Mouse (Mus musculus) MEL (cell line): ENCODE data around the gene Olfr575. TPM values are rescaled to one million over a fixed set of nuclear protein-coding genes. Genes with fewer than 3 reads are reported as not detected.

Experiments
- DNase-seq: peaks from one replicate; pipeline ENCODE4 v3.0.0; 2011; ENCODE audit warnings: low read depth, low spot score
- H3K27ac ChIP-seq: 2 replicates; pipeline ENCODE4 v1.5.1; 2012; ENCODE audit warnings: low read depth, mild to moderate bottlenecking, control low read depth, low read length, moderate library complexity; ENCODE audit not compliant: control insufficient read depth
- H3K27me3 ChIP-seq, 2 experiments: fragments of 150-350 bp in 1 of 2; sonication (generic) in 1 of 2; 2 replicates each; pipeline ENCODE4 v1.6.1; 2012; ENCODE audit warnings: low read length in 2 of 2, mild to moderate bottlenecking in 2 of 2, improper control_type of control experiment in 1 of 2, moderate library complexity in 1 of 2; ENCODE audit not compliant: insufficient read depth in 2 of 2, control insufficient read depth in 1 of 2
- H3K36me3 ChIP-seq, 2 experiments: 2 replicates each; pipeline ENCODE4 v1.6.1; 2012 to 2014; ENCODE audit warnings: low read length in 2 of 2, improper control_type of control experiment in 1 of 2, inconsistent platforms in 1 of 2, mild to moderate bottlenecking in 1 of 2; ENCODE audit not compliant: insufficient read depth in 2 of 2, control insufficient read depth in 1 of 2
- H3K4me1 ChIP-seq, 2 experiments: fragments of 150-350 bp in 1 of 2; sonication (generic) in 1 of 2; 2 replicates each; pipeline ENCODE4 v1.6.1; 2012; ENCODE audit warnings: low read length in 2 of 2, improper control_type of control experiment in 1 of 2, mild to moderate bottlenecking in 1 of 2; ENCODE audit not compliant: insufficient read depth in 2 of 2, control insufficient read depth in 1 of 2
- H3K4me3 ChIP-seq, 2 experiments: fragments of 150-350 bp in 1 of 2; sonication (generic) in 1 of 2; 2 replicates each; pipeline ENCODE4 v1.5.1; 2012; ENCODE audit warnings: low read depth in 2 of 2, low read length in 2 of 2, mild to moderate bottlenecking in 2 of 2, moderate library complexity in 2 of 2, control low read depth in 1 of 2, improper control_type of control experiment in 1 of 2; ENCODE audit not compliant: control insufficient read depth in 1 of 2, insufficient read depth in 1 of 2
- H3K79me2 ChIP-seq: 2 replicates; pipeline ENCODE4 v1.6.1; 2012; ENCODE audit warnings: mild to moderate bottlenecking, low read length, moderate library complexity; ENCODE audit not compliant: control insufficient read depth, poor library complexity, insufficient read depth
- H3K9ac ChIP-seq: 2 replicates; pipeline ENCODE4 v1.6.1; 2012; ENCODE audit warnings: low read depth, mild to moderate bottlenecking, control low read depth, low read length, moderate library complexity; ENCODE audit not compliant: control insufficient read depth, poor library complexity, severe bottlenecking
- H3K9me3 ChIP-seq: fragments of 150-350 bp; sonication (generic); replicated peaks from 2 replicates; pipeline ENCODE4 v1.6.1; 2012; ENCODE audit warnings: mild to moderate bottlenecking, low read length, improper control_type of control experiment, moderate library complexity; ENCODE audit not compliant: insufficient read depth
- BHLHE40 ChIP-seq: IDR thresholded peaks from 2 replicates; pipeline ENCODE4 v1.6.1; 2012; ENCODE audit warnings: low read depth, mild to moderate bottlenecking, inconsistent platforms, low read length, improper control_type of control experiment, borderline replicate concordance
- CHD1 ChIP-seq: IDR thresholded peaks from 2 replicates; pipeline ENCODE4 v1.6.1; 2012; ENCODE audit warnings: low read depth, mild to moderate bottlenecking, inconsistent platforms, low read length, improper control_type of control experiment
- CHD2 ChIP-seq: IDR thresholded peaks from 2 replicates; pipeline ENCODE4 v1.6.1; 2011; ENCODE audit warnings: low read length, improper control_type of control experiment
- CTCF ChIP-seq, 3 experiments: IDR thresholded peaks in 2 of 3; conservative IDR thresholded peaks in 1 of 3; 2 replicates each; pipeline ENCODE4 v1.5.1; 2011 to 2012; ENCODE audit warnings: low read length in 3 of 3, low read depth in 2 of 3, mild to moderate bottlenecking in 2 of 3, improper control_type of control experiment in 1 of 3, inconsistent platforms in 1 of 3, mixed read lengths in 1 of 3, moderate library complexity in 1 of 3; ENCODE audit not compliant: control insufficient read depth in 1 of 3, insufficient read depth in 1 of 3, poor library complexity in 1 of 3, severe bottlenecking in 1 of 3
- ELF1 ChIP-seq: IDR thresholded peaks from 2 replicates; pipeline ENCODE4 v1.6.1; 2014; ENCODE audit warnings: low read depth, mild to moderate bottlenecking, inconsistent platforms, low read length, improper control_type of control experiment, moderate library complexity
- EP300 ChIP-seq, 2 experiments: IDR thresholded peaks; 2 replicates each; pipeline ENCODE4 v1.6.1; 2011; ENCODE audit warnings: improper control_type of control experiment in 2 of 2, low read length in 2 of 2, low read depth in 1 of 2, mild to moderate bottlenecking in 1 of 2
- GABPA ChIP-seq: IDR thresholded peaks from 2 replicates; pipeline ENCODE4 v1.6.1; 2012; ENCODE audit warnings: low read depth, mild to moderate bottlenecking, inconsistent platforms, low read length, improper control_type of control experiment, moderate library complexity
- GATA1 ChIP-seq: IDR thresholded peaks from 2 replicates; pipeline ENCODE4 v1.6.1; 2011; ENCODE audit warnings: low read depth, low read length, improper control_type of control experiment
- HCFC1 ChIP-seq: IDR thresholded peaks from 2 replicates; pipeline ENCODE4 v1.6.1; 2012; ENCODE audit warnings: low read depth, mild to moderate bottlenecking, inconsistent platforms, low read length, improper control_type of control experiment, moderate library complexity
- JUND ChIP-seq: IDR thresholded peaks from 2 replicates; pipeline ENCODE4 v1.6.1; 2011; ENCODE audit warnings: low read depth, mild to moderate bottlenecking, improper control_type of control experiment, low read length
- KAT2A ChIP-seq: conservative IDR thresholded peaks from 2 replicates; pipeline ENCODE4 v1.6.1; 2012; ENCODE audit warnings: low read depth, low read length, improper control_type of control experiment, inconsistent platforms
- MAFK ChIP-seq: IDR thresholded peaks from 2 replicates; pipeline ENCODE4 v1.6.1; 2011; ENCODE audit warnings: low read depth, mild to moderate bottlenecking, low read length, improper control_type of control experiment, borderline replicate concordance
- MAX ChIP-seq: IDR thresholded peaks from 2 replicates; pipeline ENCODE4 v1.6.1; 2011; ENCODE audit warnings: low read length, improper control_type of control experiment
- MAZ ChIP-seq: IDR thresholded peaks from 2 replicates; pipeline ENCODE4 v1.6.1; 2012; ENCODE audit warnings: low read depth, mild to moderate bottlenecking, inconsistent platforms, low read length, improper control_type of control experiment
- MEF2A ChIP-seq: IDR thresholded peaks from 2 replicates; pipeline ENCODE4 v1.6.1; 2014; ENCODE audit warnings: low read depth, mild to moderate bottlenecking, inconsistent platforms, low read length, improper control_type of control experiment; ENCODE audit not compliant: poor library complexity, insufficient replicate concordance, severe bottlenecking; ENCODE audit errors: extremely low read depth
- MXI1 ChIP-seq: IDR thresholded peaks from 2 replicates; pipeline ENCODE4 v1.6.1; 2011; ENCODE audit warnings: mild to moderate bottlenecking, low read depth, low read length, improper control_type of control experiment
- MYB ChIP-seq: IDR thresholded peaks from 2 replicates; pipeline ENCODE4 v1.6.1; 2011; ENCODE audit warnings: mild to moderate bottlenecking, low read depth, low read length, improper control_type of control experiment
- MYC ChIP-seq: IDR thresholded peaks from 2 replicates; pipeline ENCODE4 v1.6.1; 2011; ENCODE audit warnings: low read depth, mild to moderate bottlenecking, low read length, improper control_type of control experiment, moderate library complexity
- POLR2AphosphoS2 ChIP-seq: IDR thresholded peaks from 2 replicates; pipeline ENCODE4 v1.6.1; 2011; ENCODE audit warnings: low read length, improper control_type of control experiment
- RAD21 ChIP-seq: IDR thresholded peaks from 2 replicates; pipeline ENCODE4 v1.6.1; 2011; ENCODE audit warnings: mild to moderate bottlenecking, low read depth, low read length, improper control_type of control experiment
- SIN3A ChIP-seq: IDR thresholded peaks from 2 replicates; pipeline ENCODE4 v1.6.1; 2012; ENCODE audit warnings: low read length, improper control_type of control experiment, inconsistent platforms
- TAL1 ChIP-seq: IDR thresholded peaks from 2 replicates; pipeline ENCODE4 v1.6.1; 2012; ENCODE audit warnings: mild to moderate bottlenecking, inconsistent platforms, low read length, moderate library complexity, mixed read lengths
- TBP ChIP-seq: IDR thresholded peaks from 2 replicates; pipeline ENCODE4 v1.8.0; 2011; ENCODE audit warnings: low read depth, low read length, improper control_type of control experiment
- USF1 ChIP-seq: IDR thresholded peaks from 2 replicates; pipeline ENCODE4 v1.6.1; 2014; ENCODE audit warnings: low read depth, mild to moderate bottlenecking, inconsistent platforms, low read length, improper control_type of control experiment, moderate library complexity
- ZC3H11A ChIP-seq: IDR thresholded peaks from 2 replicates; pipeline ENCODE4 v1.6.1; 2012; ENCODE audit warnings: low read depth, mild to moderate bottlenecking, inconsistent platforms, low read length, improper control_type of control experiment
- ZKSCAN1 ChIP-seq: IDR thresholded peaks from 2 replicates; pipeline ENCODE4 v1.6.1; 2012; ENCODE audit warnings: low read depth, mild to moderate bottlenecking, inconsistent platforms, low read length, improper control_type of control experiment, moderate library complexity
- ZMIZ1 ChIP-seq: IDR thresholded peaks from 2 replicates; pipeline ENCODE4 v1.6.1; 2012; ENCODE audit warnings: low read depth, mild to moderate bottlenecking, inconsistent platforms, low read length, improper control_type of control experiment, moderate library complexity
- polyA plus RNA-seq, 2 experiments: library from polyadenylated mRNA; stranded (reverse) in 1 of 2; unstranded in 1 of 2; fragments of >175 nt in 1 of 2; fragments of >200 nt in 1 of 2; gene quantifications; 2 replicates each; pipeline versions ENCODE4 v1.2.1 to v1.2.4; 2012; ENCODE audit warnings: low replicate concordance in 2 of 2, low read depth in 1 of 2; ENCODE audit not compliant: insufficient read length in 2 of 2, insufficient read depth in 1 of 2, missing spikeins in 1 of 2
- total RNA-seq: library from RNA; depleted of rRNA; stranded (reverse); fragments of 300-350 nt; gene quantifications from 2 replicates; pipeline ENCODE4 v1.2.3, GENCODE M21; 2012

Olfr575 gene
- total and polyA plus RNA-seq, 3 experiments: not detected

DNA sequence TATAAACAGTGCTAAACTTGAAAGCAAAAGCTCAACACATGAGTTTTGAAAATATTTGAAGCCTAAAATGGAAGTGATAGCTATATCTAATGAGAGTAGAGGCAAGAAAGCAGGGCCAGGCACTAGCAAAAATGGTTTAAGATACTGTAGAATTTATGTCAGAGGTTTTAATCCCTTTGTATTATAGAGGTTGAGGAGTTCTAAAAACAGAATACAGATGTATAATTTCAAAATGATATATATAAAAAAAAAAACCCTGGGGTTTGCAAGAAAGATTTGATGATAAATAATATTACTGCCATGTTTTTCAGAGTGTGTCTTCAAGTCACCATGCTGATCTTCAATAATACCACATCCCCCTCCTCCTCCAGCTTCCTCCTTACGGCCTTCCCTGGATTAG lies 10.4 kb downstream of the Olfr575 start, which contains the start of gene Olfr574:
Olfr574 (plus strand) TSS at position 301 of the 400 bp plus-strand sequence.
- Histone ChIP-seq H3K27ac (no peak within 1 kb of the TSS), H3K9ac (no peak within 1 kb of the TSS), H3K36me3 (no peaks in the 10 kb centered on the region), H3K4me3 (no peak within 1 kb of the TSS), H3K9me3 (no peaks in the 10 kb centered on the region), H3K79me2 (no peaks in the 10 kb centered on the region), H3K27me3 (no peaks in the 10 kb centered on the region), H3K4me1 (no peaks in the 10 kb centered on the region)
- DNase-seq: no peak
- TF ChIP-seq CHD1: no peak
- no peak for TF ChIP-seq TBP
- TF ChIP-seq BHLHE40: no peak
- no peak for TF ChIP-seq GATA1
- no peak for TF ChIP-seq ZMIZ1
- TF ChIP-seq ZKSCAN1: no peak
- TF ChIP-seq MYC: no peak
- no peak for TF ChIP-seq HCFC1
- no peak for TF ChIP-seq CHD2
- no peak for TF ChIP-seq MAZ
- no peak for TF ChIP-seq POLR2AphosphoS2
- TF ChIP-seq EP300 (IDR thresholded peaks at IDR 0.05; ENCODE audit: low read depth in 1 of 2, low read length in 2 of 2): no peak
- TF ChIP-seq MEF2A: no peak
- no peak for TF ChIP-seq SIN3A
- TF ChIP-seq ELF1: no peak
- TF ChIP-seq MAX: no peak
- TF ChIP-seq JUND: no peak
- no peak for TF ChIP-seq MXI1
- no peak for TF ChIP-seq USF1
- no peak for TF ChIP-seq KAT2A

DNA sequence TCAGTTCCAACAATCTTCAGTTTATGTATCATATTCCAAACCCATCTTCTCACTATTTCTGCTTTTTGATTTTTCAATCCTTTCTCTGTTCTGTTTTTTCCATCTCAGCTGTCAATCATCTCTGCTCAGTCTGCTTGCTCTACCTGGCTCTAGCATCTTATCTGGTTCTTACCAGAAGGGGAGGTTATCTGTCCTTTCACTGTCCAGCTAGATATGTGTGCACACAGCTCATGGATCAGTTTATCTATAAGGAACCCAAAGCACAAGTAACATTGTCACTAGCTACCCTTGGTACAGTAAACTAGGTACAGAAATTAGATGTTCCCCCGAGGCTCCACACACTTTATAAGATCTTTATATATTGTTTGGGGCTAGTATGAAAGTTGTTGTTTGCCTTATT lies 15.2 kb downstream of the Olfr575 start:
- H3K9me3 ChIP-seq: no peaks in the 10 kb centered on the region
- no peaks in the 10 kb centered on the region for H3K79me2 ChIP-seq
- no peaks in the 10 kb centered on the region for H3K4me1 ChIP-seq
- no peak overlapping the region for H3K27ac ChIP-seq
- H3K27me3 ChIP-seq: no peaks in the 10 kb centered on the region
- no peak for DNase-seq
- no peak overlapping the region for H3K9ac ChIP-seq
- TF ChIP-seq MAX (no peak), USF1 (no peak), HCFC1 (no peak), MYB (no peak), ELF1 (no peak), CTCF (IDR thresholded peaks at IDR 0.05 in 2 of 3, conservative IDR thresholded peaks at IDR 0.05 in 1 of 3; ENCODE audit: control insufficient read depth in 1 of 3, insufficient read depth in 1 of 3, low read depth in 2 of 3, low read length in 3 of 3, poor library complexity in 1 of 3, severe bottlenecking in 1 of 3) (no peak), MAFK (no peak), GABPA (no peak), SIN3A (no peak), ZMIZ1 (no peak), KAT2A (no peak), RAD21 (no peak), ZC3H11A (no peak), TAL1 (no peak)
- H3K4me3 ChIP-seq: no peak overlapping the region
- H3K36me3 ChIP-seq: no peaks in the 10 kb centered on the region
